Mouse (Mus musculus) hindbrain, embryonic 12.5 days (tissue): ENCODE results near the gene 1190005I06Rik. TPM values are rescaled to one million over a fixed set of nuclear protein-coding genes. Genes with fewer than 3 reads are reported as not detected.

Source experiments
- ATAC-seq: fragments of 200-750 bp; cut with Nextera tagmentation; 2 replicates; pipeline ENCODE4 v1.8.0; 2017; ENCODE audit warnings: moderate TSS enrichment; ENCODE audit not compliant: low FRiP score
- H3K27ac ChIP-seq: fragments of 300-500 bp; sonication (generic); 2 replicates; pipeline ENCODE4 v1.5.1; 2016; ENCODE audit warnings: mild to moderate bottlenecking
- H3K27me3 ChIP-seq: fragments of 300-500 bp; sonication (generic); 2 replicates; pipeline ENCODE4 v1.6.1; 2016; ENCODE audit warnings: mild to moderate bottlenecking
- H3K36me3 ChIP-seq: fragments of 300-500 bp; sonication (generic); 2 replicates; pipeline ENCODE4 v1.6.1; 2016; ENCODE audit warnings: mild to moderate bottlenecking
- H3K4me1 ChIP-seq: fragments of 300-500 bp; sonication (generic); 2 replicates; pipeline ENCODE4 v1.6.1; 2016
- H3K4me2 ChIP-seq: fragments of 300-500 bp; sonication (generic); replicated peaks from 2 replicates; pipeline ENCODE4 v1.6.1; 2016; ENCODE audit warnings: mild to moderate bottlenecking
- H3K4me3 ChIP-seq: fragments of 300-500 bp; sonication (generic); 2 replicates; pipeline ENCODE4 v1.5.1; 2016; ENCODE audit warnings: mild to moderate bottlenecking
- H3K9ac ChIP-seq: fragments of 300-500 bp; sonication (generic); 2 replicates; pipeline ENCODE4 v1.6.1; 2016; ENCODE audit warnings: mild to moderate bottlenecking, moderate library complexity
- H3K9me3 ChIP-seq: fragments of 300-500 bp; sonication (generic); replicated peaks from 2 replicates; pipeline ENCODE4 v1.6.1; 2016; ENCODE audit warnings: mild to moderate bottlenecking
- WGBS: fragments of 180-500 bp; shearing (Covaris S2); methylation state at CpG from one replicate; pipeline ENCODE4 v1.1.7; 2016; 5-methylcytosine and 5-hydroxymethylcytosine counted together
- polyA plus RNA-seq: library from polyadenylated mRNA; unstranded; fragments of >200 nt; fragmentation: Nextera tagmentation; extraction: Ambion mirVana; gene quantifications from 2 replicates; pipeline ENCODE4 v1.2.1, GENCODE M21; 2016

Gene 1190005I06Rik
- polyA plus RNA-seq, 1 experiment from 2014 or later: 6.9 TPM

DNA sequence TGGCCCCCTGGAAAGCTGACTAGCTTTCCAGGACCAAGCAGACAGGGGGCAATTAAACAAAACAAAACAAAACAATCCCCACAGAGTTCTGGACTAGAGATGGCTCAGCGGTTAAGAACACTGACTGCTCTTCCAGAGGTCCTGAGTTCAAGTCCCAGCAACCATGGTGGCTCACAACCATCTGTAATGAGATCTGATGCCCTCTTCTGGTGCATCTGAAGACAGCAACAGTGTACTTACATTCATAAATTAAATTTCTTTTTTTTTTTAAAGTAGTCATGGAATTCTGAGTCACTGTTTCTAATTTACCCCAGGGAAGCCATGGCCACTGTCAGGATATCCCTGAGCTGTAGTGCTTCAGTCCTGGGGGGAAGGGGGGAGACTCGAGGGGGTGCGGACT, 32.9 kb downstream of the 1190005I06Rik start:
- no peak overlapping the region for H3K9ac ChIP-seq
- H3K4me2 ChIP-seq: no peak overlapping the region
- H3K27ac ChIP-seq: no peak overlapping the region
- no peak for ATAC-seq
- H3K9me3 ChIP-seq: no peaks in the 10 kb centered on the region
- H3K27me3 ChIP-seq: 0 out of 2 replicates have a peak, but pooled peaks cover 5% of the 10 kb centered on the region
- peaks cover 26% of the 10 kb centered on the region for H3K4me1 ChIP-seq
- no peaks in the 10 kb centered on the region for H3K36me3 ChIP-seq
- H3K4me3 ChIP-seq: no peak overlapping the region
- WGBS: 90% methylated on average over 3 of the region's 3 CpGs

- 86% methylated on average over 6 of the region's 6 CpGs for WGBS
- H3K27ac ChIP-seq: no peak overlapping the region
- no peak overlapping the region for H3K4me3 ChIP-seq
- H3K36me3 ChIP-seq: no peaks in the 10 kb centered on the region
- no peak for ATAC-seq
- H3K9me3 ChIP-seq: no peaks in the 10 kb centered on the region
- no peak overlapping the region for H3K4me2 ChIP-seq
- H3K27me3 ChIP-seq: 0 out of 2 replicates have a peak, but pooled peaks cover 13% of the 10 kb centered on the region
- no peak overlapping the region for H3K9ac ChIP-seq
- peaks cover 4% of the 10 kb centered on the region; the same call in 1 of the 2 replicates for H3K4me1 ChIP-seq
These were observed 36.6 kb downstream of the 1190005I06Rik start for GRCm38 (mm10) chr8:120610824-120611223.

- no peak overlapping the region for H3K4me2 ChIP-seq
- 0 out of 2 replicates have a peak, but pooled peaks cover 13% of the 10 kb centered on the region for H3K27me3 ChIP-seq
- H3K36me3 ChIP-seq: no peaks in the 10 kb centered on the region
- no peak overlapping the region for H3K4me3 ChIP-seq
- whole genome bisulfite sequencing: 12% methylated on average over 7 of the region's 7 CpGs
- H3K9me3 ChIP-seq: no peaks in the 10 kb centered on the region
- no peak overlapping the region for H3K27ac ChIP-seq
- no peak overlapping the region for H3K9ac ChIP-seq
- 0 out of 2 replicates have a peak, but pooled peaks cover 2% of the 10 kb centered on the region for H3K4me1 ChIP-seq
- no peak for ATAC-seq
These were observed 39.5 kb downstream of the 1190005I06Rik start for GRCm38 (mm10) chr8:120607885-120608284.

DNA sequence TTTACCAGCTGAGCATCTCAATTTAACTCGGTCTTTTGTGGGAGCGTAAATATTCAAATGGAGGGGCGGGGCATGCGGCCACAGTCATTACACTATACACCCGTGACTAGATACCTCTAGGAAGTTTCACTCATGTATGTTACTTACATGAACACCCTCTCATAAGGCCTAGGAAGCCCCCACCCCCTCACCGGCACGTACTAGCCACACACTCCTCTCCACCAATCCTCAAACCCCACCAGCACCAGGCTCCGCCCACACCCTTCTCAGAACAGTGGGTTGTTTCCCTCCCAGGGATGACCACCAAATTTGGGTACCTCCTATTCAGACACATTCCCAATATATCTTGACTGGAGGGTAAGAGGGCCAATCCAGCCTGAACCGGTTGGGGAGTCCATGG, 40.0 kb downstream of the 1190005I06Rik start:
- Histone ChIP-seq H3K36me3 (no peaks in the 10 kb centered on the region), H3K4me3 (no peak overlapping the region), H3K4me1 (peaks cover 6% of the 10 kb centered on the region; the same call in 1 of the 2 replicates), H3K27me3 (0 out of 2 replicates have a peak, but pooled peaks cover 13% of the 10 kb centered on the region), H3K9me3 (no peaks in the 10 kb centered on the region), H3K4me2 (no peak overlapping the region), H3K27ac (no peak overlapping the region), H3K9ac (no peak overlapping the region)
- no peak; the same call in 1 of the 2 replicates for ATAC-seq
- 81% methylated on average over 9 of the region's 9 CpGs for WGBS

DNA sequence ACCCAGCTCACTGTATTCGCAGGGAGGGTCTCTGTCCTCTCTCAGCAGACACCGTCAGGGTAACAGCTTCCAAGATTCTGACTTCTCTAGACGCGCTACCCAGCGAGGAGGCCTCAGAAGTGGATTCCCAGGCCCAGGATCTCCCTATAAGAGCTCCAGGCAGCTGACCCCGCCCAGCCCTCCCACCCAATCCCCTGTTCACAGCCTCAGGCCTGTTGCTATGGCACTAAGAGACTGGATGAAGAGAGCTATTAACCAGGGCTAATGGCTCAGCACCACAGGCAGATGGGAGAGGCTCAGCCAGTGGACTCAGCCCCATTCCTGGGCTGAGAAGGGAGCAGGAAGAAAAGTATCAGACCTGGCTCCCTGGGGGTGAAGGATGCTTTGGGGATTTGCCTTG, 44.8 kb downstream of the 1190005I06Rik start:
- peak; percentile 49 for ATAC-seq
- WGBS: 39% methylated on average over 6 of the region's 6 CpGs
- Histone ChIP-seq H3K9ac (no peak overlapping the region), H3K9me3 (no peaks in the 10 kb centered on the region), H3K4me2 (no peak overlapping the region), H3K27ac (no peak overlapping the region), H3K4me3 (no peak overlapping the region), H3K36me3 (no peaks in the 10 kb centered on the region), H3K4me1 (peaks cover 18% of the 10 kb centered on the region), H3K27me3 (peaks cover 5% of the 10 kb centered on the region; the same call in 1 of the 2 replicates)

- H3K27ac ChIP-seq: no peak overlapping the region
- H3K9ac ChIP-seq: no peak overlapping the region
- 59% methylated on average over 7 of the region's 7 CpGs for WGBS
- no peaks in the 10 kb centered on the region for H3K9me3 ChIP-seq
- no peak overlapping the region for H3K4me2 ChIP-seq
- peaks cover 5% of the 10 kb centered on the region; the same call in 1 of the 2 replicates for H3K27me3 ChIP-seq
- no peak for ATAC-seq
- H3K4me1 ChIP-seq: peaks cover 18% of the 10 kb centered on the region
- H3K4me3 ChIP-seq: no peak overlapping the region
- no peaks in the 10 kb centered on the region for H3K36me3 ChIP-seq
These were observed 47.9 kb downstream of the 1190005I06Rik start for GRCm38 (mm10) chr8:120599504-120599903.

DNA sequence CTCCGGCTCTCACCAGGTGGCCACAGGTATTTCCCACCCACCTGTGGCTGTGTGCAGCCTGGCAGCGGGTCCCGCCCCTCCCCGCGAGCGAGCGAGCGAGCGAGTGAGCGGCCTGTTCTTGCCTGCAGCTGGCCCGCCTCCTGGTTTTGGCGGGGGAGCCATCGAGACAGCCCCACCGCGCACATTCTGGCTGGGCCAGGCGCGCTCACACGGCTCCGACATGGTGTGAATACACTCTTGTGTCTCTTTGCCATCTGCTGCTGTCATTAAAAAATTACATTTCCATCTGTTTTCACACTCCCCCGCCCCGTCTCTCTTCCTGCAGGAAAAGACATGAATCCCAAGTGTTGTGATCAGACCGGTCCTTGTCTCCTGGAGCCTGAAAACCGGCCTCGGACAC, 48.9 kb downstream of the 1190005I06Rik start:
- 23% methylated on average over 24 of the region's 24 CpGs for WGBS
- H3K4me1 ChIP-seq: peaks cover 18% of the 10 kb centered on the region
- peaks cover 5% of the 10 kb centered on the region; the same call in 1 of the 2 replicates for H3K27me3 ChIP-seq
- ATAC-seq: no peak
- 0 out of 2 replicates have a peak overlapping the region, but pooled peaks have one; percentile 7 for H3K4me3 ChIP-seq
- H3K9ac ChIP-seq: no peak overlapping the region
- no peaks in the 10 kb centered on the region for H3K9me3 ChIP-seq
- peak overlapping the region; percentile 25 for H3K4me2 ChIP-seq
- no peaks in the 10 kb centered on the region for H3K36me3 ChIP-seq
- no peak overlapping the region for H3K27ac ChIP-seq

GRCm38 (mm10) chr8:120595963-120596362, 51.5 kb downstream of the 1190005I06Rik start:
- Histone ChIP-seq H3K27ac (no peak overlapping the region), H3K27me3 (peaks cover 5% of the 10 kb centered on the region; the same call in 1 of the 2 replicates), H3K4me3 (no peak overlapping the region), H3K9ac (no peak overlapping the region), H3K4me2 (no peak overlapping the region), H3K4me1 (peaks cover 14% of the 10 kb centered on the region), H3K36me3 (no peaks in the 10 kb centered on the region), H3K9me3 (no peaks in the 10 kb centered on the region)
- ATAC-seq: no peak
- 11% methylated on average over 5 of the region's 5 CpGs for WGBS

DNA sequence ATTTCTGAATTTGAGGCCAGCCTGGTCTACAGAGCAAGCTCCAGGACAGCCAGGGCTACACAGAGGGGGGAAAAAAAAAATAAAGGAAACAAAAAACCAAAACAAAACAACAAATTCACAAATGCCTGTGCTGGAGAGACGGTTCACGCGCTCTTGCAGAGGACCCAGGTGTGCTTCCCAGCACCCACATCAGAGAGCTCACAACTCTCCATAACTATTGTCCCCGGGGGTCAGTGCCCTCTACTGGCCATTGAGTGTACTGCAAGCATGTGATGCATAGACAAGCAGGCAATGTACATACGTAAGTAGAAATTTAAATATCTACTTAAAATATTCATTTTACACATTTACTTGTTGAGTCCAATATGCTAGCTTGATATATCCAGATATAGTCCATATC, 52.9 kb downstream of the 1190005I06Rik start:
- Histone ChIP-seq H3K36me3 (no peaks in the 10 kb centered on the region), H3K27ac (no peak overlapping the region), H3K27me3 (peaks cover 5% of the 10 kb centered on the region; the same call in 1 of the 2 replicates), H3K4me3 (no peak overlapping the region), H3K4me1 (peaks cover 20% of the 10 kb centered on the region), H3K9ac (no peak overlapping the region), H3K4me2 (no peak overlapping the region), H3K9me3 (no peaks in the 10 kb centered on the region)
- 92% methylated on average over 5 of the region's 5 CpGs for WGBS
- ATAC-seq: no peak

GRCm38 (mm10) chr8:120591587-120592292, 55.7 kb downstream of the 1190005I06Rik start:
- Histone ChIP-seq H3K36me3 (no peaks in the 10 kb centered on the region), H3K27ac (no peak overlapping the region), H3K9ac (no peak overlapping the region; the same call in 1 of the 2 replicates), H3K4me2 (no peak overlapping the region), H3K27me3 (no peaks in the 10 kb centered on the region), H3K4me1 (peaks cover 33% of the 10 kb centered on the region), H3K9me3 (no peaks in the 10 kb centered on the region), H3K4me3 (no peak overlapping the region)
- 76% methylated on average over 10 of the region's 10 CpGs for WGBS
- ATAC-seq: no peak

- H3K4me3 ChIP-seq: peak overlapping the region; percentile 56
- no peaks in the 10 kb centered on the region for H3K27me3 ChIP-seq
- H3K4me1 ChIP-seq: peaks cover 33% of the 10 kb centered on the region
- peak overlapping the region; percentile 64 for H3K27ac ChIP-seq
- no peaks in the 10 kb centered on the region for H3K9me3 ChIP-seq
- H3K9ac ChIP-seq: peak overlapping the region; percentile 54; the same call in 1 of the 2 replicates
- ATAC-seq: no peak
- 61% methylated on average over 2 of the region's 2 CpGs for WGBS
- peak overlapping the region; percentile 96 for H3K4me2 ChIP-seq
- peaks cover 5% of the 10 kb centered on the region; the same call in 1 of the 2 replicates for H3K36me3 ChIP-seq
These were observed 57.5 kb downstream of the 1190005I06Rik start for GRCm38 (mm10) chr8:120589921-120590320.

GRCm38 (mm10) chr8:120588908-120589771, 58.3 kb downstream of the 1190005I06Rik start, which contains the start of gene Gins2:
TSS of gene Gins2 (minus strand) at chr8:120589304.
- H3K9me3 ChIP-seq: no peaks in the 10 kb centered on the region
- H3K4me3 ChIP-seq: peak within 1 kb of the TSS; percentile 56
- H3K36me3 ChIP-seq: peaks cover 10% of the 10 kb centered on the region; the same call in 1 of the 2 replicates
- under 1% methylated on average over 67 of the region's 67 CpGs for WGBS
- peak; percentile 99 for ATAC-seq
- peak within 1 kb of the TSS; percentile 96 for H3K4me2 ChIP-seq
- peaks cover 33% of the 10 kb centered on the region for H3K4me1 ChIP-seq
- peak within 1 kb of the TSS; percentile 64 for H3K27ac ChIP-seq
- no peaks in the 10 kb centered on the region for H3K27me3 ChIP-seq
- H3K9ac ChIP-seq: peak within 1 kb of the TSS; percentile 67
